Mouse (Mus musculus) stomach, postnatal 0 days (tissue): ENCODE measurements around the gene Klre1. TPM values are rescaled to one million over a fixed set of nuclear protein-coding genes. Genes with fewer than 3 reads are reported as not detected.
"Not testable (repeated sequence)": the region's sequence is repeated elsewhere in the genome, so short reads cannot be mapped to it uniquely, and the experiment has no call there.

Experiments used
- ATAC-seq: fragments of 200-750 bp; cut with Nextera tagmentation; 2 replicates; pipeline ENCODE4 v1.8.0; 2017; ENCODE audit not compliant: low FRiP score, low TSS enrichment
- DNase-seq: peaks from one replicate; pipeline ENCODE4 v3.0.0-alpha.2; 2016; ENCODE audit warnings: low spot score
- H3K27ac ChIP-seq: fragments of 300-500 bp; sonication (generic); replicated peaks from 2 replicates; pipeline ENCODE4 v1.5.1; 2014; ENCODE audit warnings: mild to moderate bottlenecking, control low read depth
- H3K27me3 ChIP-seq: fragments of 300-500 bp; sonication (generic); 2 replicates; pipeline ENCODE4 v1.6.1; 2014; ENCODE audit warnings: low read length; ENCODE audit not compliant: control insufficient read depth, insufficient read depth
- H3K36me3 ChIP-seq: fragments of 300-500 bp; sonication (generic); 2 replicates; pipeline ENCODE4 v1.6.1; 2014; ENCODE audit warnings: low read length, mixed read lengths; ENCODE audit not compliant: control insufficient read depth, insufficient read depth
- H3K4me1 ChIP-seq: fragments of 300-500 bp; sonication (generic); replicated peaks from 2 replicates; pipeline ENCODE4 v1.6.1; 2014; ENCODE audit warnings: antibody characterized with exemption; ENCODE audit not compliant: control insufficient read depth, insufficient read depth
- H3K4me2 ChIP-seq: fragments of 300-500 bp; sonication (generic); replicated peaks from 2 replicates; pipeline ENCODE4 v1.6.1; 2014; ENCODE audit warnings: low read depth, mild to moderate bottlenecking, control low read depth, moderate library complexity
- H3K4me3 ChIP-seq: fragments of 300-500 bp; sonication (generic); 2 replicates; pipeline ENCODE4 v1.5.1; 2014; ENCODE audit warnings: low read depth, low read length, control low read depth
- H3K9ac ChIP-seq: fragments of 300-500 bp; sonication (generic); 2 replicates; pipeline ENCODE4 v1.6.1; 2014; ENCODE audit warnings: mild to moderate bottlenecking, low read length, control low read depth, mixed read lengths
- H3K9me3 ChIP-seq: fragments of 300-500 bp; sonication (generic); 2 replicates; pipeline ENCODE4 v1.6.1; 2016; ENCODE audit warnings: low read length; ENCODE audit not compliant: control insufficient read depth
- CTCF ChIP-seq: IDR thresholded peaks from 2 replicates; pipeline ENCODE4 v1.5.1; 2016; ENCODE audit warnings: antibody characterized with exemption, low read depth, mild to moderate bottlenecking, moderate library complexity
- EP300 ChIP-seq: optimal IDR thresholded peaks from 2 replicates; pipeline ENCODE3; 2016; ENCODE audit warnings: antibody characterized with exemption
- WGBS: fragments of 180-500 bp; shearing (Covaris S2); extraction: QIAGEN DNeasy Blood & Tissue Kit; methylation state at CpG from one replicate; pipeline ENCODE4 v1.1.7; 2014; 5-methylcytosine and 5-hydroxymethylcytosine counted together
- polyA plus RNA-seq: library from polyadenylated mRNA; unstranded; fragments of >200 nt; fragmentation: Nextera tagmentation; extraction: Ambion mirVana; gene quantifications from 2 replicates; pipeline ENCODE4 v1.2.1, GENCODE M21; 2015

Gene Klre1
- polyA plus RNA-seq, 1 experiment from 2014 or later, result not detected

DNA sequence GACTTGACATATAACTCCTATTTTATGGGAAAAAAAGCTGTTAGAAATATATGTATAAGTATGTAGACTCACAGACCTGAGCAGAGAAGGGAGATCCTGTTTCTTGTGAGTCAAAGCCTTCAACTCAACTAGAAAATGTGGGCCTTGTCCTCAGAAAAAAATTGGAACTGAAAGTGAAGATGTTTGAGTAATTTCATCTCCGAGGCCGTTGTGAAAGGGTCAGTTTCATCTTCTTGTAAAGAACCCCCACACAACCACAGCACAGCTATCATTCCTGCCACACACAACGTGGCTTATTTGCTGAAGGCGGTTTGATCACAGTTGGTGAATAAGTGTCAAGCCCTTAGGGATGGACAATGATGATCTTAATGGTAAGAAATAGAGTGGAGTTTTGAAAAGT, 46.0 kb downstream of the Klre1 start, which contains the start of gene Klrk1:
Klrk1 (minus strand) TSS at position 130 of the 400 bp plus-strand sequence.
- WGBS, result 69% methylated on average over 4 of the region's 4 CpGs
- Histone ChIP-seq H3K9ac (no peak within 1 kb of the TSS), H3K4me3 (no peak within 1 kb of the TSS), H3K36me3 (no peaks in the 10 kb centered on the region), H3K9me3 (no peaks in the 10 kb centered on the region), H3K27ac (no peak within 1 kb of the TSS), H3K27me3 (no peaks in the 10 kb centered on the region), H3K4me1 (no peaks in the 10 kb centered on the region), H3K4me2 (no peak within 1 kb of the TSS)
- ATAC-seq (no peak), DNase-seq (no peak)
- no peak for TF ChIP-seq EP300
- TF ChIP-seq CTCF, result no peak

DNA sequence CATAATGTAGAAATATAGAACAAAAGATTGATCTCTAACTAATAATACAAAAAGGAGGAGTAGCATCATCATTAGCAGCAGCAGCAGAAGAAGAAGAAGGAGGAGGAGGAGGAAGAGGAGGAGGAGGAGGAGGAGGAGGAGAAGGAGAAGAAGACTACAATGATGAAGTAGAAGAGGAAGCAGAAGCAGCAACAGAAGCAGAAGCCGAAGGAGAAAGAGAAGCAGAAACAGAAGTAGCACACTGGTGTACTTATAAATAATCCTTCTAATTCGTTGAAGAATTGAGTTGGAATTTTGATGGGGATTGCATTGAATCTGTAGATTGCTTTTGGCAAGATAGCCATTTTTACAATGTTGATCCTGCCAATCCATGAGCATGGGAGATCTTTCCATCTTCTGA, 53.3 kb downstream of the Klre1 start:
- WGBS, result 71% methylated on average over 2 of the region's 2 CpGs

More for the DNA sequence above, 53.3 kb downstream of the Klre1 start:
- ATAC-seq, H3K27me3 ChIP-seq, DNase-seq, H3K4me2 ChIP-seq, H3K4me1 ChIP-seq, H3K27ac ChIP-seq, H3K9me3 ChIP-seq, H3K9ac ChIP-seq, H3K4me3 ChIP-seq, H3K36me3 ChIP-seq: not testable (repeated sequence)

Other genes with a start within 250 kb of the Klre1 start
- not detected in 2 replicates for gene 4922502D21Rik, start 246.1 kb upstream of the Klre1 start, polyA plus RNA-seq
- gene Clec12a, start 235.2 kb upstream of the Klre1 start, polyA plus RNA-seq, result 0.40 and 0.61 TPM in 2 replicates
- 0.07 TPM in 1 of 2 replicates, not detected in the other for gene Clec12b, start 192.0 kb upstream of the Klre1 start, polyA plus RNA-seq
- gene Clec1b, start 180.6 kb upstream of the Klre1 start, polyA plus RNA-seq, result 0.08 and 0.18 TPM in 2 replicates
- 0.05 and 0.08 TPM in 2 replicates for gene Clec9a, start 169.0 kb upstream of the Klre1 start, polyA plus RNA-seq
- gene Clec1a, start 125.9 kb upstream of the Klre1 start, polyA plus RNA-seq, result 0.85 and 1.2 TPM in 2 replicates
- 0.08 and 0.22 TPM in 2 replicates for gene Olr1, start 70.7 kb upstream of the Klre1 start, polyA plus RNA-seq
- 0.04 and 0.11 TPM in 2 replicates for gene Tmem52b, start 65.3 kb upstream of the Klre1 start, polyA plus RNA-seq
- gene Gabarapl1, start 44.7 kb upstream of the Klre1 start, polyA plus RNA-seq, result 45.7 and 46.8 TPM in 2 replicates
- 0.27 and 0.53 TPM in 2 replicates for gene Klrd1, start 13.9 kb downstream of the Klre1 start, polyA plus RNA-seq
- 0.15 and 0.21 TPM in 2 replicates for gene Klrk1, start 46.0 kb downstream of the Klre1 start, polyA plus RNA-seq
- not detected in 2 replicates for gene Klrc3, start 65.4 kb downstream of the Klre1 start, polyA plus RNA-seq
- not detected in 2 replicates for gene Klrc2, start 82.8 kb downstream of the Klre1 start, polyA plus RNA-seq
- gene Klrc1, start 101.1 kb downstream of the Klre1 start, polyA plus RNA-seq, result 0.08 and 0.19 TPM in 2 replicates
- gene Klri1, start 139.2 kb downstream of the Klre1 start, polyA plus RNA-seq, result not detected in 2 replicates
- gene Klri2, start 162.6 kb downstream of the Klre1 start, polyA plus RNA-seq, result not detected in 2 replicates
- gene Gm156, start 206.4 kb downstream of the Klre1 start, polyA plus RNA-seq, result not detected in 2 replicates